Mouse (Mus musculus): ENCODE results near the gene Tppp3. TPM values are rescaled to one million over a fixed set of nuclear protein-coding genes. Genes with fewer than 3 reads are reported as not detected.

Gene Tppp3
- polyA plus RNA-seq, 2 experiments: 0.60 to 0.63 TPM

- H3K27ac ChIP-seq: no peak overlapping the region
- no peak for TF ChIP-seq EP300 (IDR thresholded peaks at IDR 0.05; ENCODE audit: low read depth)
- TF ChIP-seq CTCF (IDR thresholded peaks at IDR 0.05; ENCODE audit: low read depth): no peak
- no peak overlapping the region for H3K4me2 ChIP-seq (ENCODE audit: low read depth)
- no peaks in the 10 kb centered on the region for H3K36me3 ChIP-seq (replicated peaks; ENCODE audit: control insufficient read depth, insufficient read depth, low read depth)
- DNase-seq (ENCODE audit: low read depth in 3 of 3, low spot score in 3 of 3) (no peak), ATAC-seq (ENCODE audit: insufficient read depth) (no peak)
- no peak overlapping the region for H3K4me3 ChIP-seq (ENCODE audit: insufficient read depth in 1 of 2, low read depth in 2 of 2, low read length in 2 of 2)
- no peaks in the 10 kb centered on the region for H3K4me1 ChIP-seq (replicated peaks; ENCODE audit: control insufficient read depth in 2 of 2, insufficient read depth in 2 of 2, low read length in 1 of 2)
- 76% methylated on average over 8 of the region's 8 CpGs for WGBS (ENCODE audit: insufficient replicate concordance)
- no peak overlapping the region for H3K9ac ChIP-seq (replicated peaks)
- H3K9me3 ChIP-seq (ENCODE audit: control insufficient read depth, low read length): no peaks in the 10 kb centered on the region
- H3K27me3 ChIP-seq (ENCODE audit: control insufficient read depth, insufficient read depth, low read length): no peaks in the 10 kb centered on the region
These were observed 10.8 kb upstream of the Tppp3 start for GRCm38 (mm10) chr8:105482123-105482522.

DNA sequence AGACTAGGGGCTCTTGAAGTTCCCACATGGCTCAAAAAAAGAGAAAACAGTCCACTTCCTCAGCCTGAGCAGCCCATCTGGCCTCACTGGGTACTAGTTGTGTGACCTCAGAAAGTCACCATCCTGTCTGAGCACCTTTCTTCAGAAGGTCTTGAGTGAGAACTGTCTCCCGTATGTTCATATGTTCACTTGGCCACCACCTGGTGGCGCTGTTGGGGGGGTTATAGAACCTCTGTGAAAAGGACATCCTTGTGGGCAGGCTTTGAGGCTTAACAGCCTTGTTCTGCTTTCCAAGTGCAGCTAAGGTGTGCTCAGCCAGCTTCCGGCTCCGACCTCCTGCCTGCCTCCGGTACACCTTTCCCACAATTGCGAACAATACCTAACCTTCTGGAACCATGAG, 10.1 kb upstream of the Tppp3 start:
- Histone ChIP-seq H3K4me2 (ENCODE audit: low read depth) (no peak overlapping the region), H3K4me1 (replicated peaks; ENCODE audit: control insufficient read depth in 2 of 2, insufficient read depth in 2 of 2, low read length in 1 of 2) (no peaks in the 10 kb centered on the region), H3K36me3 (replicated peaks; ENCODE audit: control insufficient read depth, insufficient read depth, low read depth) (no peaks in the 10 kb centered on the region), H3K4me3 (ENCODE audit: insufficient read depth in 1 of 2, low read depth in 2 of 2, low read length in 2 of 2) (no peak overlapping the region), H3K27ac (no peak overlapping the region), H3K9ac (replicated peaks) (no peak overlapping the region), H3K27me3 (ENCODE audit: control insufficient read depth, insufficient read depth, low read length) (no peaks in the 10 kb centered on the region), H3K9me3 (ENCODE audit: control insufficient read depth, low read length) (no peaks in the 10 kb centered on the region)
- ATAC-seq (ENCODE audit: insufficient read depth) (no peak), DNase-seq (ENCODE audit: low read depth in 3 of 3, low spot score in 3 of 3) (peak in 1 of 3 experiments; percentile 28)
- 58% methylated on average over 6 of the region's 6 CpGs for WGBS (ENCODE audit: insufficient replicate concordance)
- TF ChIP-seq CTCF (IDR thresholded peaks at IDR 0.05; ENCODE audit: low read depth): peak; percentile 77
- no peak for TF ChIP-seq EP300 (IDR thresholded peaks at IDR 0.05; ENCODE audit: low read depth)

GRCm38 (mm10) chr8:105481013-105481412, 9.7 kb upstream of the Tppp3 start:
- DNase-seq (ENCODE audit: low read depth in 3 of 3, low spot score in 3 of 3) (no peak), ATAC-seq (ENCODE audit: insufficient read depth) (no peak)
- Histone ChIP-seq H3K9ac (replicated peaks) (no peak overlapping the region), H3K9me3 (ENCODE audit: control insufficient read depth, low read length) (no peaks in the 10 kb centered on the region), H3K27me3 (ENCODE audit: control insufficient read depth, insufficient read depth, low read length) (no peaks in the 10 kb centered on the region), H3K4me1 (replicated peaks; ENCODE audit: control insufficient read depth in 2 of 2, insufficient read depth in 2 of 2, low read length in 1 of 2) (no peaks in the 10 kb centered on the region), H3K4me3 (ENCODE audit: insufficient read depth in 1 of 2, low read depth in 2 of 2, low read length in 2 of 2) (no peak overlapping the region), H3K36me3 (replicated peaks; ENCODE audit: control insufficient read depth, insufficient read depth, low read depth) (no peaks in the 10 kb centered on the region), H3K4me2 (ENCODE audit: low read depth) (no peak overlapping the region), H3K27ac (no peak overlapping the region)
- TF ChIP-seq EP300 (IDR thresholded peaks at IDR 0.05; ENCODE audit: low read depth) (no peak), CTCF (IDR thresholded peaks at IDR 0.05; ENCODE audit: low read depth) (no peak)
- WGBS (ENCODE audit: insufficient replicate concordance): 26% methylated on average over 2 of the region's 2 CpGs

- TF ChIP-seq CTCF (IDR thresholded peaks at IDR 0.05; ENCODE audit: low read depth) (no peak), EP300 (IDR thresholded peaks at IDR 0.05; ENCODE audit: low read depth) (no peak)
- Histone ChIP-seq H3K27ac (no peak overlapping the region), H3K4me3 (ENCODE audit: insufficient read depth in 1 of 2, low read depth in 2 of 2, low read length in 2 of 2) (no peak overlapping the region), H3K9me3 (ENCODE audit: control insufficient read depth, low read length) (no peaks in the 10 kb centered on the region), H3K27me3 (ENCODE audit: control insufficient read depth, insufficient read depth, low read length) (peaks cover 24% of the 10 kb centered on the region), H3K4me2 (ENCODE audit: low read depth) (no peak overlapping the region), H3K4me1 (replicated peaks; ENCODE audit: control insufficient read depth in 2 of 2, insufficient read depth in 2 of 2, low read length in 1 of 2) (peaks cover 0 to 2% of the 10 kb centered on the region in 2 experiments; a peak in 1 of 4 replicates), H3K36me3 (replicated peaks; ENCODE audit: control insufficient read depth, insufficient read depth, low read depth) (no peaks in the 10 kb centered on the region), H3K9ac (replicated peaks) (no peak overlapping the region)
- 81% methylated on average over 3 of the region's 3 CpGs for WGBS (ENCODE audit: insufficient replicate concordance)
- no peak for DNase-seq (ENCODE audit: low read depth in 3 of 3, low spot score in 3 of 3)
- no peak for ATAC-seq (ENCODE audit: insufficient read depth)
These were observed 6.5 kb upstream of the Tppp3 start for GRCm38 (mm10) chr8:105477792-105478191.

- H3K36me3 ChIP-seq (replicated peaks; ENCODE audit: control insufficient read depth, insufficient read depth, low read depth): no peaks in the 10 kb centered on the region
These were observed 5.5 kb upstream of the Tppp3 start for GRCm38 (mm10) chr8:105476628-105477413.

More at GRCm38 (mm10) chr8:105476628-105477413, 5.5 kb upstream of the Tppp3 start:
- WGBS (ENCODE audit: insufficient replicate concordance): 43% methylated on average over 25 of the region's 25 CpGs
- H3K27me3 ChIP-seq (ENCODE audit: control insufficient read depth, insufficient read depth, low read length): peaks cover 34% of the 10 kb centered on the region
- DNase-seq (ENCODE audit: low read depth in 3 of 3, low spot score in 3 of 3): no peak
- no peak for ATAC-seq (ENCODE audit: insufficient read depth)
- H3K9ac ChIP-seq (replicated peaks): no peak overlapping the region
- no peak overlapping the region for H3K4me2 ChIP-seq (ENCODE audit: low read depth)
- H3K4me1 ChIP-seq (replicated peaks; ENCODE audit: control insufficient read depth in 2 of 2, insufficient read depth in 2 of 2, low read length in 1 of 2): peaks cover 0 to 2% of the 10 kb centered on the region in 2 experiments; a peak in 1 of 4 replicates
- no peak overlapping the region for H3K27ac ChIP-seq
- no peaks in the 10 kb centered on the region for H3K9me3 ChIP-seq (ENCODE audit: control insufficient read depth, low read length)
- TF ChIP-seq CTCF (IDR thresholded peaks at IDR 0.05; ENCODE audit: low read depth): peak; percentile 96
- no peak for TF ChIP-seq EP300 (IDR thresholded peaks at IDR 0.05; ENCODE audit: low read depth)
- H3K4me3 ChIP-seq (ENCODE audit: insufficient read depth in 1 of 2, low read depth in 2 of 2, low read length in 2 of 2): no peak overlapping the region

Measured in liver, embryonic 14.5 days (tissue).